Mouse (Mus musculus) hematopoietic stem cell, adult 5-6 weeks (primary cell): ENCODE measurements at regions not wholly inside any gene's neighbourhood (a gene's known extent, or its start where the extent isn't known, plus 50 kb on each side); places are given as distances from the start of the nearest gene placed in this dataset.

Experiments used
- ATAC-seq, 2 experiments: fragments of 125-278 bp in 1 of 2; replicated peaks in 1 of 2; 2 replicates each; pipeline ENCODE4 v1.8.0; 2016 to 2017; ENCODE audit warnings: inconsistent platforms in 2 of 2, mild to moderate bottlenecking in 2 of 2, moderate number of reproducible peaks in 2 of 2, low read depth in 1 of 2, moderate TSS enrichment in 1 of 2; ENCODE audit not compliant: low FRiP score in 2 of 2, poor library complexity in 2 of 2, severe bottlenecking in 2 of 2, insufficient read depth in 1 of 2, low TSS enrichment in 1 of 2

- ATAC-seq = no peak
Observed at GRCm38 (mm10) chr15:93711150-93711784, 115.6 kb upstream of the Prickle1 start.

GRCm38 (mm10) chr15:93710493-93711149 lies 114.9 kb upstream of the Prickle1 start:
- ATAC-seq = no peak

DNA sequence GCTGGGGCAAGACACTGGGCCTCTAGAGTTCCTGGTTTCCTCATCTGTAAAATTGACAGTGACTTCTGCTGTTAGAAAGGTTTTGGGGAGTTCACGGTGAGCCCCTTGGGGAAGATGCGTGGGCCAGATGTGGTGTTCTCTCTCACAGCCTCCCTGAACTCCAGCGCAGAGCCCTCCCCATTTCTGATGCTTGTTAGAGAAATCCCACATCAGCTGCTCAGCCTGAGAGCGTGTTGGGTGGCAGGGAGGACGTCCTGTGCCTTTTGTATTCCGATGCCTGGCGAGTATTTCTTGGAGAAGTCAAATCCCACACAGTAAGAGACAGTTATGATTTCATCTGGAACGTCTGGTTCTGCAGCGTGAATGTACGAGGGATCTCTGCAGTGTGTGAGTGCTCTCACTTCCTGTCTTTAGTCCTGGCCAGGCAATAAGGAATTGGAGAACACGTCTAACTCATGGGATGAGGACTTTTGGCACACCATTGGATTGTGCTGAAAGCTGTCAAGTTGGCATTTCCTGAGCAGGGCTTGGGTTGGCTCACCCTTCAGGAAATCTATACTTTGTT lies 110.8 kb upstream of the Prickle1 start:
- ATAC-seq = no peak

- ATAC-seq = no peak
Observed at GRCm38 (mm10) chr15:93705651-93706050, 110.0 kb upstream of the Prickle1 start.

- ATAC-seq = no peak
Observed at GRCm38 (mm10) chr15:93705109-93705508, 109.4 kb upstream of the Prickle1 start.

DNA sequence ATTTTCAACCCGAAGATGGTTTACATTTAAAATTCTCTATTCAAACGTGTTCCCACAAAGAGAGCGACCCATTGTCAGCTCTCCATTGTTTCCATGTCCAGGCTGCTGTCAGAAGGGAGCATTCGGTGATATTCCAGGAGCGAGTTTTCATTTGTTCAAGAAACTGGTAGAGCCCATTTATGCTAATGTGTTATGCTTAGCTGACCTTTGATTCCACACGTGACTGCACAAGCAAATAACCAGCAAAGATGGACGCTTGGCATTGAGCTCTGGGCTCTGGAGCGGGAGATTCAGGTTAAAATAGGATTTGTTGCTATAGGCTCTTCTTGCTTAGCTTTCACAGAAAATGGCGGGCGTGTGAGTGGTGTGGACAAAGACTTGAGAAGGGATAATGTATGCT lies 105.3 kb upstream of the Prickle1 start:
- no peak for ATAC-seq

GRCm38 (mm10) chr15:93699971-93700370 lies 104.3 kb upstream of the Prickle1 start:
- ATAC-seq = no peak

DNA sequence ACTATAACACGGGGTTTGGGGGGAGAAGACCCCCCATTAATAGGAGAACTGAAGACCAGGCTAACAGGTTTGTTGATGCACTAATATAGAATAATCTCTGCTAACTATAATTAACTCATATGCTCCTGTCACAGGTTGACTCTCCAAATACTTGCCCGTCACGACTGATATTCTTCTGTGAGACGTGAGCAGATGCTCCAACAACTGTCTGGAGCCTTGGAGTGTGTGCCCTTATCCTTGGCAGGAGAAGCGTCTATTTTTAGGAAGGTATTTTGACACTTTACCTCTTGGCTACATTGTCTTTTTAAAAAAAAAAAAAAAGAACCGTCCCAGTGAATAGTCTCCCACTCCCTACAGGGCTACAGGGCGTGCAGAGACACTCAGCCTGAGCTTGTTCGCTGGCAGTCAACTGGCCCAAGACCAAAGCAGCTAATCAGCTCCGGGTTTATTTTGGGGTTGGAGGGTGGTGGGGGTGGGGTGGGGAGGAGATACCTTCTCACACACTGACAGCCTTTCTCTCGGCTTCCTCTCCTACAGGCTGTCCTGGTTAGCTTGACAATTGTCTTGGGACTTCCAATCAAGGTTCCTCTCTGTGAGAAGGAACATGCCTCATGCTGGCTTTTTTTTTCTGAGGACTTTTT lies 102.6 kb upstream of the Prickle1 start:
- no peak for ATAC-seq

DNA sequence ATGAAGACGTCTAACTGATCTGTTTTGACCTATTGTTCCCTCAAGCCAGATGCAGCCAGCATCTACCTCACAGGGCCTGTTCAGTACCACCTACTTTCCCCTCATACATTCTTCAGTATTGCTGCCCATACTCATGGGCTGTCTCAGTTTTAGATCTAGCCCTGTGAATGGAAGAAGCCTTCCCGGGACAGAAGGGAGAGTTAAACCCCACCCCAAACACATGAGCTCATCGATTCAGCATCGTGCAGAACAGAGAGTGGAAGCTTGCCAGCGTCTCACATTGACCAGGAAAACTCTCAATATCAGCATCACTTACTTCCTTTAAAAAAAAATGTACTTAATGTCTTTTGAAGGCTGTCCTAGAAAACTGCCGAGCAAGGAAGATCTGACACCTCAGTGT lies 95.0 kb upstream of the Prickle1 start:
- ATAC-seq = no peak

DNA sequence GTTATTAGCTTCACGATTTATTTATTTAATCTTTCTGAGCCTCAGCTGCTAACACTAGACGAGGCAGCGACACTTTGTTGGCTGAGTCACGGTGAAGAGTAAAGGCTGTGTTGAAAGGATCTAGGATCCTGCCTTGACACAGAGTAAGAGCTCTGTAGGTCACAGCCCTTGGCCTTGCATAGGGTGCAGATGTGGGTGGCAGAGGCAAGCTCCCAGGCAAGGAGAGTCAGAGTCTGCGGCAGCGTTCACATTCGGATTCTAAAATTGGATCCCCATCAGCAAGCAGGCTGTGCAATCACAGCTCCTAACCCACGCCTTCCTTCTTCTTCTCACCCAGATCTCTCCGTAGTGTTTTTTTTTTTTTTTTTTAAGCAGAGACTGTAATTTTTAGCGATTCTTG lies 94.3 kb upstream of the Prickle1 start:
- ATAC-seq = no peak

DNA sequence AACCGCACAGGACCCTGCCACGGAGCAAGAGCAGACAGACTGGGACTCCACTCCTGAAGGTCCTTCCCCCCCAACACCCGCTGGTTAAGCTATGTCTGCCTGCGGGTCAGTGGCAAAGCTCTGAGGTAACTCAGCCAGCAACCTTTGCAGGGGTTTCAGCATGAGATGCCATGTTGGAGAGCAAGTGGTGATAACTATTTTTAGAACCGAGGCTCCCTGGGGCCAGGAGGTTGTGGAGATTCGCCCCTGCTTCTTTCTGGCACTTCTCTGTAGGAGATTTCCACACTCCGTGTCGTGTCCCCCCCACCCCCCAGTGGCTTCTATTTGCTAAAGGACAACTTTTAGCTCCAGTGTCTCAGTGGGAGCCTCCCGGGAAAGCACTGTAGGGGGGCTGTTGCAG lies 90.7 kb upstream of the Prickle1 start:
- no peak for ATAC-seq

- no peak for ATAC-seq
Observed at GRCm38 (mm10) chr15:93681602-93682001, 85.9 kb upstream of the Prickle1 start.

DNA sequence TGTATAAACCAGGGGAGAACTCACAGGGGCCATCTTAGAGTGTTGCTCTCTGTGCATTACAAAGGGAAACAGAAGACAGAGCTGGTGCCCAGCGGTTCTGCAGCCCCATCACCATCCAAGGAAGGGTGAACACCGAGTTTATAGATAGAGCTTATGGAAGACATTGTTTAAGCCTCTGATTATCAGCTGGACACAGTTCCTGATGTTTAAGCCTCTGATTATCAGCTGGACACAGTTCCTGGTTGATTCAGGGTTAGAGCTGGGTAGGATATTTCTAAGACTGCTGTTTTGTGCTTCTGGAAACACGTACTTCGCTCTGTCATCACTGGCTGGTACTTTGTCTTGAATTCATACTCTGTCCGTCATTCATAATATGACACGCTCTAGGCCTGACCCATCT lies 79.9 kb upstream of the Prickle1 start:
- ATAC-seq = no peak

- ATAC-seq = no peak
Observed at GRCm38 (mm10) chr15:93673976-93674375, 78.3 kb upstream of the Prickle1 start.

GRCm38 (mm10) chr15:93663876-93664275 lies 68.2 kb upstream of the Prickle1 start:
- ATAC-seq = no peak

DNA sequence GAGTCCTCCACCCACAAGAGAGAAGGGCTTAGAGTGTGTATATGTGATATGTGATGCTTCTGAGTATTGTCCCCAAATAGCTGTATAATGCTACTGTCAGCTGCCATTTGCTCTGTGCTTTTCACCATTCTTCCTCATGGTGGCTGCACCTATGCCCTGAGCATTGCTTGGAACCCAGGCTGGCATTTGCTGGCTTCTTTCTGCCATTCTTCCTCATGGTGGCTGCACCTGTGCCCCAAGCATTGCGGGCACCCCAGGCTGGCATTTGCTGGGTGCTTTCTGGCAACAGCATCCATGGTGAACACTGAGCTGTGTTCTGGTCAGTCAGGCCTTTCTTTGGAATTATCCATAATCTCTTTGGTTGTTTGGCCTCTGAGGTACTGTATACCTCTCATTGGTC lies 66.9 kb upstream of the Prickle1 start:
- no peak for ATAC-seq

DNA sequence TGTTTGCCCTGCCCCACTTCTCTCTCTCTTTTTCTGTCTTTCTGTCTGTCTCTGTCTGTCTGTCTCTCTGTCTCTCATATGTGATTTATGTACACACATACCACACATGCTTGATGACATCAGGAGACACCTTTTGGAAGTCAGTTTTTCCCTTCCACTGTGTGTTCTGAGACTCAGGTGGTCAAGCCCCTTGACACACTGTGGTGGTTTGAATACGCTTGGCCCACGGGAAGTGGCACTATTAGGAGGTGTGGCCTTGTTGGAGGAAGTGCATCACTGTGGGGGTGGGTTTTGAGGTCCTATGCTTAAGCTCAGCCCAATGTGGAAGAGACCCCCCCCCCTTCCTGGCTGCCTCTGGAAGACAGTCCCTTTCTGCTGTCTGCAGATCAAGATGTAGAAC lies 66.1 kb upstream of the Prickle1 start:
- ATAC-seq = no peak

GRCm38 (mm10) chr15:93660952-93661648 lies 65.4 kb upstream of the Prickle1 start:
- no peak for ATAC-seq
